ENCODE assay signal across 10 mouse cellular contexts in genomic region chr8:110645340-110645739, GRCm38 (mm10).
"Had no signal": no experiment of that assay in that cellular context is flagged by ENCODE, and none has a peak within 500 bp of the region (broad histone marks: within the 10 kb centered on the region; RNA-seq: fewer than 3 reads in every experiment).

No protein-coding gene starts in this region.

- H3K9me3 ChIP-seq: limb, embryonic 10.5 days; liver, embryonic 13.5 days; lung, embryonic 15.5 days; megakaryocyte, embryonic 14.5 days; midbrain, embryonic 15.5 days; neural tube, embryonic 12.5 days had no signal

- H3K4me3 ChIP-seq: left cerebral cortex, adult 2 months; limb, embryonic 10.5 days; liver, embryonic 13.5 days; lung, embryonic 15.5 days; megakaryocyte, embryonic 14.5 days; midbrain, embryonic 15.5 days; neural tube, embryonic 12.5 days had no signal

- ATAC-seq: midbrain, embryonic 15.5 days had no signal

- H3K27ac ChIP-seq: left cerebral cortex, adult 2 months; limb, embryonic 10.5 days; liver, embryonic 13.5 days; lung, embryonic 15.5 days; macrophage; midbrain, embryonic 15.5 days; neural tube, embryonic 12.5 days had no signal

- H3K36me3 ChIP-seq: midbrain, embryonic 15.5 days had no signal

- H3K4me2 ChIP-seq: liver, embryonic 13.5 days; lung, embryonic 15.5 days; midbrain, embryonic 11.5 days; midbrain, embryonic 15.5 days; neural tube, embryonic 12.5 days had no signal

- H3K4me1 ChIP-seq: limb, embryonic 10.5 days; liver, embryonic 13.5 days; lung, embryonic 15.5 days; midbrain, embryonic 15.5 days; neural tube, embryonic 12.5 days had no signal

- H3K9ac ChIP-seq: liver, embryonic 13.5 days; liver, postnatal 0 days; lung, embryonic 15.5 days; midbrain, embryonic 15.5 days; neural tube, embryonic 12.5 days had no signal

- H3K27me3 ChIP-seq: liver, embryonic 13.5 days; lung, embryonic 15.5 days; megakaryocyte, embryonic 14.5 days; midbrain, embryonic 15.5 days; neural tube, embryonic 12.5 days had no signal
